ENCODE assay signal across 8 mouse cellular contexts in the genomic region with DNA sequence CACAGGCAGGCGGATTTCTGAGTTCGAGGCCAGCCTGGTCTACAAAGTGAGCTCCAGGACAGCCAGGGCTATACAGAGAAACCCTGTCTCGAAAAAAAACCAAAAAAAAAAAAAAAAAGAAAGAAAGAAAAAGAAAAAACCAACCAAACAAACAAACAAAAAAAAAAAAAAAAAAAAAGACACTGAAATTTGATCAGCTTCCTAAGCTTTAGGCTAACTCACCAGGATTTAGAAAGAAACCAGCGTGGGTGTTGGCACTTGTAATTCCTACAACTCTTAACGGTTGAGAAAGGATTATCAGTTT. TPM values are rescaled to one million over a fixed set of nuclear protein-coding genes. Genes with fewer than 3 reads are reported as not detected.
A peak's percentile ranks its signal among the peaks of the same experiment; 100 is the strongest.
DNase-seq lines count a peak whose midpoint lies in the region; ATAC-seq and TF ChIP-seq lines count a peak whose summit lies in the region.
"Not testable (repeated sequence)": the region's sequence is repeated elsewhere in the genome, so short reads cannot be mapped to it uniquely, and the experiment has no call there.

No protein-coding gene starts in this region.

- H3K9ac ChIP-seq in MEL (ENCODE audit: control insufficient read depth, low read depth, low read length, poor library complexity, severe bottlenecking), result peak overlapping the region; percentile 70
- not testable (repeated sequence) for H3K9ac ChIP-seq in forebrain, embryonic 11.5 days (ENCODE audit: low read length); heart, embryonic 12.5 days; hindbrain, embryonic 16.5 days (ENCODE audit: low read depth, low read length); liver, postnatal 0 days (replicated peaks); midbrain, embryonic 16.5 days (ENCODE audit: low read depth, low read length); stomach, postnatal 0 days (ENCODE audit: low read length)

- intact Hi-C loops in left cerebral cortex, adult 2 months (cut with DNase I), result loop anchor here (5.0 kb wide), 1 partner anchor 182 kb away; no protein-coding TSS in a partner anchor

- not testable (repeated sequence) for H3K4me2 ChIP-seq in forebrain, embryonic 11.5 days (ENCODE audit: low read depth, low read length, severe bottlenecking)
- H3K4me2 ChIP-seq in heart, embryonic 12.5 days, result peak overlapping the region; percentile 90; the same call in 1 of the 2 replicates
- H3K4me2 ChIP-seq in hindbrain, embryonic 16.5 days (ENCODE audit: low read length), result peak overlapping the region; percentile 87
- H3K4me2 ChIP-seq in liver, postnatal 0 days (ENCODE audit: low read depth, low read length), result peak overlapping the region; percentile 76
- peak overlapping the region; percentile 86 for H3K4me2 ChIP-seq in midbrain, embryonic 16.5 days (ENCODE audit: low read length)
- H3K4me2 ChIP-seq in stomach, postnatal 0 days (replicated peaks; ENCODE audit: low read depth), result peak overlapping the region; percentile 69; the same call in 1 of the 2 replicates

- not testable (repeated sequence) for H3K9me3 ChIP-seq in MEL (replicated peaks; ENCODE audit: insufficient read depth, low read length); forebrain, embryonic 11.5 days (ENCODE audit: control insufficient read depth, low read length); heart, embryonic 12.5 days (replicated peaks); hindbrain, embryonic 16.5 days (ENCODE audit: control insufficient read depth, low read length); liver, postnatal 0 days (ENCODE audit: low read length); midbrain, embryonic 16.5 days (replicated peaks; ENCODE audit: control insufficient read depth, low read length, poor library complexity, severe bottlenecking); stomach, postnatal 0 days (ENCODE audit: control insufficient read depth, low read length)

- H3K27me3 ChIP-seq in MEL (ENCODE audit: control insufficient read depth in 1 of 2, insufficient read depth in 2 of 2, low read length in 2 of 2); forebrain, embryonic 11.5 days (ENCODE audit: control insufficient read depth, insufficient read depth, low read length); heart, embryonic 12.5 days (replicated peaks); hindbrain, embryonic 16.5 days (replicated peaks; ENCODE audit: control insufficient read depth, insufficient read depth, low read length); liver, postnatal 0 days (ENCODE audit: insufficient read depth, low read length); midbrain, embryonic 16.5 days (ENCODE audit: control insufficient read depth, insufficient read depth, low read depth, low read length); stomach, postnatal 0 days (ENCODE audit: control insufficient read depth, insufficient read depth, low read length): not testable (repeated sequence)

- not testable (repeated sequence) for TF ChIP-seq EP300 in MEL (IDR thresholded peaks at IDR 0.05; ENCODE audit: low read depth in 1 of 2, low read length in 2 of 2); liver, postnatal 0 days (IDR thresholded peaks at IDR 0.05; ENCODE audit: low read depth); stomach, postnatal 0 days (optimal IDR thresholded peaks at IDR 0.05)

- not testable (repeated sequence) for H3K36me3 ChIP-seq in MEL (ENCODE audit: control insufficient read depth in 1 of 2, insufficient read depth in 2 of 2, low read length in 2 of 2)
- H3K36me3 ChIP-seq in forebrain, embryonic 11.5 days (ENCODE audit: control insufficient read depth, insufficient read depth, low read length), result peaks cover 11% of the 10 kb centered on the region; the same call in 1 of the 2 replicates
- peaks cover 64% of the 10 kb centered on the region for H3K36me3 ChIP-seq in heart, embryonic 12.5 days
- H3K36me3 ChIP-seq in hindbrain, embryonic 16.5 days (ENCODE audit: control insufficient read depth, insufficient read depth, low read length), result peaks cover 48% of the 10 kb centered on the region
- peaks cover 27% of the 10 kb centered on the region for H3K36me3 ChIP-seq in liver, postnatal 0 days (replicated peaks; ENCODE audit: insufficient read depth, low read length)
- peaks cover 41% of the 10 kb centered on the region for H3K36me3 ChIP-seq in midbrain, embryonic 16.5 days (ENCODE audit: control insufficient read depth, insufficient read depth, low read length)
- H3K36me3 ChIP-seq in stomach, postnatal 0 days (ENCODE audit: control insufficient read depth, insufficient read depth, low read length), result peaks cover 18% of the 10 kb centered on the region; the same call in 1 of the 2 replicates

- TF ChIP-seq RAD21 in MEL (IDR thresholded peaks at IDR 0.05; ENCODE audit: low read depth, low read length), result not testable (repeated sequence)

- not testable (repeated sequence) for TF ChIP-seq POLR2A in MEL (IDR thresholded peaks at IDR 0.05; ENCODE audit: control insufficient read depth in 1 of 2, insufficient read depth in 1 of 2, low read depth in 1 of 2, low read length in 2 of 2, poor library complexity in 1 of 2)

- H3K79me2 ChIP-seq in MEL (ENCODE audit: control insufficient read depth, insufficient read depth, low read length, poor library complexity), result peaks cover 24% of the 10 kb centered on the region

- DNase-seq in MEL (ENCODE audit: low read depth, low spot score); forebrain, embryonic 11.5 days (ENCODE audit: low spot score); left cerebral cortex, adult 2 months (ENCODE audit: extremely low spot score in 1 of 2, low spot score in 2 of 2); liver, postnatal 0 days; stomach, postnatal 0 days (ENCODE audit: low spot score): not testable (repeated sequence)

- not testable (repeated sequence) for TF ChIP-seq CTCF in MEL (IDR thresholded peaks at IDR 0.05 in 2 of 3, conservative IDR thresholded peaks at IDR 0.05 in 1 of 3; ENCODE audit: control insufficient read depth in 1 of 3, insufficient read depth in 1 of 3, low read depth in 2 of 3, low read length in 3 of 3, poor library complexity in 1 of 3, severe bottlenecking in 1 of 3); left cerebral cortex, adult 2 months (IDR thresholded peaks at IDR 0.05); liver, postnatal 0 days (IDR thresholded peaks at IDR 0.05; ENCODE audit: low read depth); stomach, postnatal 0 days (IDR thresholded peaks at IDR 0.05; ENCODE audit: low read depth)

- 51% methylated on average over 5 of the region's 5 CpGs for WGBS in forebrain, embryonic 11.5 days
- 49% methylated on average over 5 of the region's 5 CpGs for WGBS in heart, embryonic 12.5 days
- WGBS in hindbrain, embryonic 16.5 days, result 48% methylated on average over 4 of the region's 5 CpGs
- 45% methylated on average over 5 of the region's 5 CpGs for WGBS in liver, postnatal 0 days (ENCODE audit: insufficient replicate concordance)
- 37% methylated on average over 4 of the region's 5 CpGs for WGBS in midbrain, embryonic 16.5 days
- WGBS in stomach, postnatal 0 days, result 30% methylated on average over 5 of the region's 5 CpGs

- H3K4me3 ChIP-seq in MEL (ENCODE audit: control insufficient read depth in 1 of 2, insufficient read depth in 1 of 2, low read depth in 2 of 2, low read length in 2 of 2), result peak overlapping the region in 1 of 2 experiments; percentile 94; a peak in 2 of 4 replicates
- H3K4me3 ChIP-seq in forebrain, embryonic 11.5 days (ENCODE audit: low read depth, low read length), result 0 out of 2 replicates have a peak overlapping the region, but pooled peaks have one; percentile 53
- not testable (repeated sequence) for H3K4me3 ChIP-seq in heart, embryonic 12.5 days; hindbrain, embryonic 16.5 days (ENCODE audit: low read length); left cerebral cortex, adult 2 months; midbrain, embryonic 16.5 days (ENCODE audit: low read depth, low read length); stomach, postnatal 0 days (ENCODE audit: low read depth, low read length)
- H3K4me3 ChIP-seq in liver, postnatal 0 days (ENCODE audit: low read depth, low read length), result peak overlapping the region; percentile 66; the same call in 1 of the 2 replicates

- ATAC-seq in forebrain, embryonic 11.5 days (replicated peaks; ENCODE audit: low FRiP score); heart, embryonic 12.5 days (ENCODE audit: insufficient number of reproducible peaks, low FRiP score); hindbrain, embryonic 16.5 days; liver, postnatal 0 days; stomach, postnatal 0 days (ENCODE audit: low FRiP score, low TSS enrichment): not testable (repeated sequence)
- peak; percentile 8; the same call in 1 of the 2 replicates for ATAC-seq in midbrain, embryonic 16.5 days

- H3K27ac ChIP-seq in MEL (ENCODE audit: control insufficient read depth, low read depth, low read length); forebrain, embryonic 11.5 days (ENCODE audit: low read depth, low read length); midbrain, embryonic 16.5 days (ENCODE audit: low read length): not testable (repeated sequence)
- H3K27ac ChIP-seq in heart, embryonic 12.5 days (ENCODE audit: poor library complexity, severe bottlenecking), result peak overlapping the region; percentile 92
- H3K27ac ChIP-seq in hindbrain, embryonic 16.5 days (ENCODE audit: low read depth, low read length), result peak overlapping the region; percentile 59; the same call in 1 of the 2 replicates
- H3K27ac ChIP-seq in left cerebral cortex, adult 2 months, result peak overlapping the region; percentile 97; the same call in 1 of the 2 replicates
- H3K27ac ChIP-seq in liver, postnatal 0 days (ENCODE audit: low read depth), result peak overlapping the region; percentile 81
- H3K27ac ChIP-seq in stomach, postnatal 0 days (replicated peaks), result peak overlapping the region; percentile 84

- H3K4me1 ChIP-seq in MEL (ENCODE audit: control insufficient read depth in 1 of 2, insufficient read depth in 2 of 2, low read length in 2 of 2); forebrain, embryonic 11.5 days (replicated peaks; ENCODE audit: control insufficient read depth, insufficient read depth, low read length); stomach, postnatal 0 days (replicated peaks; ENCODE audit: control insufficient read depth, insufficient read depth): not testable (repeated sequence)
- peaks cover 20% of the 10 kb centered on the region for H3K4me1 ChIP-seq in heart, embryonic 12.5 days (replicated peaks)
- H3K4me1 ChIP-seq in hindbrain, embryonic 16.5 days (ENCODE audit: control insufficient read depth, insufficient read depth, low read depth, low read length), result peaks cover 20% of the 10 kb centered on the region
- H3K4me1 ChIP-seq in liver, postnatal 0 days (ENCODE audit: insufficient read depth), result peaks cover 12% of the 10 kb centered on the region
- H3K4me1 ChIP-seq in midbrain, embryonic 16.5 days (ENCODE audit: control insufficient read depth, insufficient read depth, low read length), result peaks cover 13% of the 10 kb centered on the region

RNA-seq across cellular contexts. Expression of a gene that starts 0.5 kb away (rescaled TPM):
- total RNA-seq in MEL (2012; rRNA removed), result 13.8 and 20.2 TPM in 2 replicates
- 10 to 100 TPM in 1 of 2 experiments, not detected in 1; 16.8 TPM for polyA plus RNA-seq in MEL (2012; ENCODE audit: insufficient read depth in 1 of 2, insufficient read length in 2 of 2, low read depth in 1 of 2, low replicate concordance in 2 of 2, missing spikeins in 1 of 2)
- 16.9 and 20.2 TPM in 2 replicates for polyA plus RNA-seq in forebrain, embryonic 11.5 days (2014; fragmentation: Nextera tagmentation; extraction: Ambion mirVana)
- 6.1 and 8.9 TPM in 2 replicates for polyA plus RNA-seq in heart, embryonic 12.5 days (2016; fragmentation: Nextera tagmentation; extraction: Ambion mirVana)
- polyA plus RNA-seq in hindbrain, embryonic 16.5 days (2015; fragmentation: Nextera tagmentation; extraction: Ambion mirVana), result 9.9 and 11.5 TPM in 2 replicates
- 10 to 100 TPM; 14.9 to 15.2 TPM for total RNA-seq in left cerebral cortex, adult 2 months (2021)
- polyA plus RNA-seq in liver, postnatal 0 days (2015; fragmentation: Nextera tagmentation; extraction: Ambion mirVana), result 1.2 and 1.6 TPM in 2 replicates
- polyA plus RNA-seq in midbrain, embryonic 16.5 days (2015; fragmentation: Nextera tagmentation; extraction: Ambion mirVana), result 10.6 and 10.7 TPM in 2 replicates
- polyA plus RNA-seq in stomach, postnatal 0 days (2015; fragmentation: Nextera tagmentation; extraction: Ambion mirVana), result 3.7 and 3.8 TPM in 2 replicates

RNA-seq across cellular contexts. Expression of a gene that starts 16.0 kb away (rescaled TPM):
- 20.3 and 28.2 TPM in 2 replicates for total RNA-seq in MEL (2012; rRNA removed)
- polyA plus RNA-seq in MEL (2012; ENCODE audit: insufficient read depth in 1 of 2, insufficient read length in 2 of 2, low read depth in 1 of 2, low replicate concordance in 2 of 2, missing spikeins in 1 of 2), result 10 to 100 TPM in 1 of 2 experiments, not detected in 1; 26.1 TPM
- 31.1 and 36.1 TPM in 2 replicates for polyA plus RNA-seq in forebrain, embryonic 11.5 days (2014; fragmentation: Nextera tagmentation; extraction: Ambion mirVana)
- polyA plus RNA-seq in heart, embryonic 12.5 days (2016; fragmentation: Nextera tagmentation; extraction: Ambion mirVana), result 20.5 and 21.0 TPM in 2 replicates
- 57.0 and 65.7 TPM in 2 replicates for polyA plus RNA-seq in hindbrain, embryonic 16.5 days (2015; fragmentation: Nextera tagmentation; extraction: Ambion mirVana)
- 10 to 100 TPM; 37.7 to 43.7 TPM for total RNA-seq in left cerebral cortex, adult 2 months (2021)
- 4.9 and 7.2 TPM in 2 replicates for polyA plus RNA-seq in liver, postnatal 0 days (2015; fragmentation: Nextera tagmentation; extraction: Ambion mirVana)
- 61.9 and 62.6 TPM in 2 replicates for polyA plus RNA-seq in midbrain, embryonic 16.5 days (2015; fragmentation: Nextera tagmentation; extraction: Ambion mirVana)
- polyA plus RNA-seq in stomach, postnatal 0 days (2015; fragmentation: Nextera tagmentation; extraction: Ambion mirVana), result 30.7 and 34.5 TPM in 2 replicates

RNA-seq across cellular contexts. Expression of a gene that starts 18.1 kb away (rescaled TPM):
- 47.6 and 58.1 TPM in 2 replicates for total RNA-seq in MEL (2012; rRNA removed)
- polyA plus RNA-seq in MEL (2012; ENCODE audit: insufficient read depth in 1 of 2, insufficient read length in 2 of 2, low read depth in 1 of 2, low replicate concordance in 2 of 2, missing spikeins in 1 of 2), result 10 to 100 TPM in 1 of 2 experiments, not detected in 1; 47.1 TPM
- 23.8 and 31.0 TPM in 2 replicates for polyA plus RNA-seq in forebrain, embryonic 11.5 days (2014; fragmentation: Nextera tagmentation; extraction: Ambion mirVana)
- polyA plus RNA-seq in heart, embryonic 12.5 days (2016; fragmentation: Nextera tagmentation; extraction: Ambion mirVana), result 14.4 and 15.8 TPM in 2 replicates
- 21.3 and 26.7 TPM in 2 replicates for polyA plus RNA-seq in hindbrain, embryonic 16.5 days (2015; fragmentation: Nextera tagmentation; extraction: Ambion mirVana)
- 10 to 100 TPM; 46.4 to 56.4 TPM for total RNA-seq in left cerebral cortex, adult 2 months (2021)
- polyA plus RNA-seq in liver, postnatal 0 days (2015; fragmentation: Nextera tagmentation; extraction: Ambion mirVana), result 3.1 TPM in 2 replicates
- 23.3 and 27.7 TPM in 2 replicates for polyA plus RNA-seq in midbrain, embryonic 16.5 days (2015; fragmentation: Nextera tagmentation; extraction: Ambion mirVana)
- 8.6 and 10.4 TPM in 2 replicates for polyA plus RNA-seq in stomach, postnatal 0 days (2015; fragmentation: Nextera tagmentation; extraction: Ambion mirVana)

RNA-seq across cellular contexts. Expression of a gene that starts 30.5 kb away (rescaled TPM):
- total RNA-seq in MEL (2012; rRNA removed), result 68.5 and 71.7 TPM in 2 replicates
- 100 to 1,000 TPM in 1 of 2 experiments, 10 to 100 TPM in 1; 82.2 to 108 TPM for polyA plus RNA-seq in MEL (2012; ENCODE audit: insufficient read depth in 1 of 2, insufficient read length in 2 of 2, low read depth in 1 of 2, low replicate concordance in 2 of 2, missing spikeins in 1 of 2)
- 263 and 281 TPM in 2 replicates for polyA plus RNA-seq in forebrain, embryonic 11.5 days (2014; fragmentation: Nextera tagmentation; extraction: Ambion mirVana)
- polyA plus RNA-seq in heart, embryonic 12.5 days (2016; fragmentation: Nextera tagmentation; extraction: Ambion mirVana), result 137 and 152 TPM in 2 replicates
- 34.9 and 41.2 TPM in 2 replicates for polyA plus RNA-seq in hindbrain, embryonic 16.5 days (2015; fragmentation: Nextera tagmentation; extraction: Ambion mirVana)
- total RNA-seq in left cerebral cortex, adult 2 months (2021), result under 1 TPM; 0.77 to 0.97 TPM
- polyA plus RNA-seq in liver, postnatal 0 days (2015; fragmentation: Nextera tagmentation; extraction: Ambion mirVana), result 48.3 and 57.6 TPM in 2 replicates
- polyA plus RNA-seq in midbrain, embryonic 16.5 days (2015; fragmentation: Nextera tagmentation; extraction: Ambion mirVana), result 22.6 and 23.7 TPM in 2 replicates
- polyA plus RNA-seq in stomach, postnatal 0 days (2015; fragmentation: Nextera tagmentation; extraction: Ambion mirVana), result 32.6 and 38.0 TPM in 2 replicates

RNA-seq across cellular contexts. Expression of a gene that starts 46.4 kb away (rescaled TPM):
- total RNA-seq in MEL (2012; rRNA removed), result 17.4 and 19.2 TPM in 2 replicates
- 10 to 100 TPM in 1 of 2 experiments, not detected in 1; 38.6 TPM for polyA plus RNA-seq in MEL (2012; ENCODE audit: insufficient read depth in 1 of 2, insufficient read length in 2 of 2, low read depth in 1 of 2, low replicate concordance in 2 of 2, missing spikeins in 1 of 2)
- 16.1 and 18.8 TPM in 2 replicates for polyA plus RNA-seq in forebrain, embryonic 11.5 days (2014; fragmentation: Nextera tagmentation; extraction: Ambion mirVana)
- 25.0 and 31.0 TPM in 2 replicates for polyA plus RNA-seq in heart, embryonic 12.5 days (2016; fragmentation: Nextera tagmentation; extraction: Ambion mirVana)
- 20.7 and 24.4 TPM in 2 replicates for polyA plus RNA-seq in hindbrain, embryonic 16.5 days (2015; fragmentation: Nextera tagmentation; extraction: Ambion mirVana)
- total RNA-seq in left cerebral cortex, adult 2 months (2021), result 100 to 1,000 TPM; 152 to 157 TPM
- 2.1 and 2.2 TPM in 2 replicates for polyA plus RNA-seq in liver, postnatal 0 days (2015; fragmentation: Nextera tagmentation; extraction: Ambion mirVana)
- 25.2 and 25.8 TPM in 2 replicates for polyA plus RNA-seq in midbrain, embryonic 16.5 days (2015; fragmentation: Nextera tagmentation; extraction: Ambion mirVana)
- 3.6 and 5.3 TPM in 2 replicates for polyA plus RNA-seq in stomach, postnatal 0 days (2015; fragmentation: Nextera tagmentation; extraction: Ambion mirVana)
